Mouse (Mus musculus): Measurements from ENCODE around the gene Paxx.

Paxx gene

GRCm38 (mm10) chr2:25482969-25483368 is 22.1 kb upstream of the Paxx start:
- no peak for DNase-seq (ENCODE audit: low spot score in 2 of 2)

- DNase-seq (ENCODE audit: low spot score in 2 of 2): no peak
These were observed 19.6 kb upstream of the Paxx start for GRCm38 (mm10) chr2:25480541-25480940.

DNA sequence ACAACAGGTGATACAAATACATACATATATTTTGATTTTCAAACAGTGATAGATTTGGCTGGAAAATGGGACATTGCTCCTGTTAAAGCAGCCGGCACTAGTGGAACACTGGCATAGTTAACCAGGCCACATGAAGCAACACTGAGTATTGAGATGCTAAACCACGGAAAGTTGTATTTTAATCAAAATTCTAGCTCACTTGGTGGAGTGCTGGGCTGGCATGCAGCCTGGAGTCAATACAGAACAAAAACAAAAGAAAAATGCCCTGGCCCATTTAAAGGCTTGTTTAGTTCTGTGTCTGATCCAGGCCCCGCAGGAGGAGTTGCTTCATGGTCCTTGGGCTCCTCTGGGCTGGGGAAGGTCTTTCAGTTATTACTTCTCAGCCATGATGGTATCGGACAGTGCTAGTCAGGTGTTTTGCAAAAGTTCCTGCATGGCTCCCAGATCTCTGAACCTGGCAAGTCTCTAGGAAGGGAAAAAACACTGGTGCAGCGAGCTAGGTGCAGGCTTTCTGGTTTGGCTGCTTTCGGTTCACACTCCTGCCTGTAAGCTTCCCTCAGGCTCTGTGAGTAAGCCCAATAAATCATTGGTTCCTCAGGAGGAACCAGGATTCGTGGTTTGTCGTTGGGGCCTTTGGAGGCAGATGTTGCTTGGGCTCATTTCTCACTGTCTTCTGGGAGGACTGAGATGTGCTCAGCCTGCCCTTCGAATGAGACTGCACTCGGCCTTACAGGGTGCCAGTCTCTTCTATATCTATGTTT is 18.8 kb upstream of the Paxx start:
- DNase-seq (ENCODE audit: low spot score in 2 of 2): no peak

DNA sequence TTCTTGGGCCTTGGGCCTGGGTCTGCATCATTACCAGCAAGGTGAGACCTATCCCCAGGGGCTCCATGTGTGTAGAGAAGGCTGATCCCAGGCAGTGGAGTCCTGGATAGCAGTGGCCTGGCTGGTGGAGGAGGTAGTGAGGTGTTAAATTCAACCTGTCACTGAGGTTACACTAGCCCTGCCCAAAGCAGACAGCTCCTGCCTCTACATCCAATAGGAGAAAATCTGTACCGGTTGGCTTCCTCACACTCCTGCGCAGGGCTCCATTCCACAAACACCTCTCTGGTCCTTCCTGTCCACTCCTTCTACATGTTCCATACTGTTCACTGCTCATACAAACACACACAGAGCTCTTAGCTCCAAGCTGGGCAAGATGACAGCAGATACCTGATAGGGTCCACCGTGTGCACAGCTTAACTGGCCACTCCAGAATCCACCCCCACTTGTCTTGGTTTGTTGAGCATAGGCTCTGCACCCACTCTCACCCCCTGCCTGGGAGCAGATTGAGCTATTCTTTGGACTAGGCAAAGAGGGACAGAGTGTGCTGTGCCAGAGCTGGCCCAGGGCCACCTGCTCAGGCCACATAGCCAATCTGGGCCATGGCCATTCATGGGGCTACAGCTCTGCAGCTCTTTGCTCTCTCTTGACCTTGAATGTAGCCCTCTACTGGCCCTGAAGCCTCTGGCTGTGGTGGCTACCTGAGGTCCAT is 17.2 kb upstream of the Paxx start:
- DNase-seq (ENCODE audit: low spot score in 2 of 2): peak in 1 of 2 experiments; percentile 62

DNA sequence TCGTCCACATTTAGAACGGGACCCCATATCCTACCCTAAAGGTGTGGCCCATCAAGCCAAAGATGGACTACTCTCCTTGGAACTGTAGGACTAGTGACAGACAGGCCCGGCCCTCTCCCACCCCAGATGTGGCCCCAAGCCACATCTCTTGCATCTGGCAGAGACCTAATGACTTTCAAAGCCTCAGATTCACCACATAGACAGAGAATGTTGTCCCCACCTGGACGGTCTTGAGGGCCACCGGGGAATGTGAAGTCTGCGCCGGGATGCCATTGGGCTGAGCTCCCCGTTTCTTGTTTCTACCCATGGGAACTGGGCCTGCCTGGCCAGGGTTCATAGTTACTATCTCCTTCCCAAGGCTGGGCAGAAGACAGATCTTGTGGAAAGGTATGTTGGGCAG is 16.6 kb upstream of the Paxx start:
- DNase-seq (ENCODE audit: low spot score in 2 of 2): no peak

DNA sequence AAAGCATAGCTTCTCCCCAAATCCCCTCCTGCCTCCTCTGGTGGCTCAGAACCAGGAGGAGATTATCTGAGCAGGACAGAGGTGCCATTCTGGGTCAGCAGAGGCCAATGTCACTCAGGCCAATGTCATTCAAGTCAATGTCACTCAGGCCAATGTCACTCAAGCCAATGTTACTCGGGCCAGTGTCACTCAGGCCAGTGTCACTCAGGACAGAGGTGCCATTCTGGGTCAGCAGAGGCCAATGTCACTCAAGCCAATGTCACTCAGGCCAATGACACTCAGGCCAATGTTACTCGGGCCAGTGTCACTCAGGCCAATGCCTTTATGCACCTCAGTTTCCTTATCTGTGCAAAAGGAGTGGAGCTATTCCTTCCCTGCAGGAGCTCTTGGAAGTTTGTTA is 11.7 kb upstream of the Paxx start:
- no peak for DNase-seq (ENCODE audit: low spot score in 2 of 2)

GRCm38 (mm10) chr2:25469969-25470368 is 9.1 kb upstream of the Paxx start, which contains the start of gene Ptgds:
Gene Ptgds, minus strand, starts transcription at chr2:25470046.
- DNase-seq (ENCODE audit: low spot score in 2 of 2): no peak

DNA sequence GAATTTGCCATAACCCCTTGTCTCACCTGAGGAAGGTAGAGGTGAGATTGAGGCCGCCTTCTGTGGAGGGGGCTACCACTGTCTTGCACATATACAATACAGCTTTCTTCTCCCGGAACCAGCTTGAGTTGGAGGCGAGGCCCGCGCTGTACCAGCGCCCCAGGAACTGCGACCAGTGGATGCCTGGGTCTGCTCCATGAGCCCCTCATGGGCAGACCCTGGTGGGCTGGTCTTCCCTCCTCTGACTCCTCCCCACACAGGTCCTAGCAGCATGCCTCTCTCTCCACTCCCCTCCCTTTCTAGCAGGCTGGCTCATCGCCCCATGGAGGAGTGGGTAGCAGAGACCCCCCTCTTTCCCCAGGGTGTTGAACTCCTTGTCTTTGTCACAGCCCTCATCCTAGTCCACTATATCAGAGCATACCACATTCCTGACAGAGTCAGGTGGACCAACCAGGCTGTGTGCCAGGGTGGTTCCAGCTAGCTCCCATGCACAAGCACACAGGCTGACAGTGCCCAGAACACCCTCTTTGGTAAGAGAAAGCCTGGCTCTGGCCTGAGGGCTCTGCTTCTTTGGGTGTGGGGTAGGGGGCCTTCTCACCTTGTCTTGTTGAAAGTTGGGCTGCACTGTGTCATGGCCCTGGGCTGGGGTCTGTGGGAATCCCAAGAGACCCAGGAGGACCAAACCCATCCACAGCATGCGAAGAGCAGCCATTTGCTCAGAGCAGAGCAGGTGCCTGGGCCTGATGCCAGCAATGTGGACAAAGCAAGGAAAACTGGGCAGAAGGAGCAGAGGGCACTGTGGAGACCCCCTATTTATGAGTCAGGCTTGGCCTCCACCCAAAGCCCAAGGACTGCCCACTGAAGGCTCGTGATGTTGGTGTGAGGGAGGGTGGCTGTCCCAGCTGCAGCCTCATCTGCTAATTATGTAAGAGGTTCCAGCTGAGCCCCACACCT is 8.3 kb upstream of the Paxx start:
- DNase-seq (ENCODE audit: low spot score in 2 of 2): no peak

GRCm38 (mm10) chr2:25467606-25468303 is 6.9 kb upstream of the Paxx start:
- DNase-seq (ENCODE audit: low spot score in 2 of 2): no peak

- no peak for DNase-seq (ENCODE audit: low spot score in 2 of 2)
These were observed 5.1 kb upstream of the Paxx start for GRCm38 (mm10) chr2:25465816-25466635.

DNA sequence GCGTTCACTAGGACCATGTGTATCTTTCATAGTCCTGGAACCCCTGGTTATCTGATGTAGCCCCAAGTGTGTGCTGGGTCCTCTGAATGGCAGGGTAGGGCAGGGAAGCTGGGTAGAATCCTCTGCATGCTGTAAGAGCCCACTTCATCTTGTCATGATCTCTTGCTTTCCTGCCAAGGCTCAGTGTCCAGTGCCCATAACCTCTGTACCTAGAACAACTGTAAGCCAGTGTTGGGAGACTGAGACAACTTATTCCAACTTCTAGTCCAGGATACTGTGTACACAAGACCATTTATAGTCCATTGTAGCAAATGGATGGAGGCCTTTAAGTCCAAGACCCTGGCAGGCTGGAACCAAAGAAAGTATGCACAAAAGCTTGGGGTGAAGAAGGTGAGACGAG is 4.4 kb upstream of the Paxx start:
- no peak for DNase-seq (ENCODE audit: low spot score in 2 of 2)

- DNase-seq (ENCODE audit: low spot score in 2 of 2): no peak
These were observed 2.7 kb upstream of the Paxx start for GRCm38 (mm10) chr2:25463630-25464029.

DNA sequence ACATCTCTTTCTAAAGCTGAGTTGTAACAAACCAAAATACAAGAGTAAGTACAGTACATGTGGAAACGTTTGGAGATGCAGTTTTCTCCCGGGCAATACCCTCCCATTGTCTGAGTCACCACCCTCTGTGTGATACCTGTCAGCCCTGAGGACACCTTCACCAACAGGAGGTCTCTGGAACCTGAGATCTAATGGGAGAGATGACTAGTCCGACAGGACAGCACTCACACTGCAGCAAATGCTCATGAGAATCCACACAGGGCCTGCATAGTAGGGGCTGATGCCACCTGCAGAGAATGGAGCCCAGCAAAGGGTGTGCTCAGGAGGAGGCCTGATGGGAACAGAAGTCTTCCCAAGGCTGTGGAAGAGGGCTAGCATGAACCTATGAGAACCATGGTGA is 513 bp upstream of the Paxx start:
- no peak for DNase-seq (ENCODE audit: low spot score in 2 of 2)

- peak; percentile 46 to 48 for DNase-seq (ENCODE audit: low spot score in 2 of 2)
These were observed 759 bp downstream of the Paxx start for GRCm38 (mm10) chr2:25460135-25460534.

- no peak for DNase-seq (ENCODE audit: low spot score in 2 of 2)
These were observed 2.0 kb downstream of the Paxx start for GRCm38 (mm10) chr2:25458911-25459310.

DNA sequence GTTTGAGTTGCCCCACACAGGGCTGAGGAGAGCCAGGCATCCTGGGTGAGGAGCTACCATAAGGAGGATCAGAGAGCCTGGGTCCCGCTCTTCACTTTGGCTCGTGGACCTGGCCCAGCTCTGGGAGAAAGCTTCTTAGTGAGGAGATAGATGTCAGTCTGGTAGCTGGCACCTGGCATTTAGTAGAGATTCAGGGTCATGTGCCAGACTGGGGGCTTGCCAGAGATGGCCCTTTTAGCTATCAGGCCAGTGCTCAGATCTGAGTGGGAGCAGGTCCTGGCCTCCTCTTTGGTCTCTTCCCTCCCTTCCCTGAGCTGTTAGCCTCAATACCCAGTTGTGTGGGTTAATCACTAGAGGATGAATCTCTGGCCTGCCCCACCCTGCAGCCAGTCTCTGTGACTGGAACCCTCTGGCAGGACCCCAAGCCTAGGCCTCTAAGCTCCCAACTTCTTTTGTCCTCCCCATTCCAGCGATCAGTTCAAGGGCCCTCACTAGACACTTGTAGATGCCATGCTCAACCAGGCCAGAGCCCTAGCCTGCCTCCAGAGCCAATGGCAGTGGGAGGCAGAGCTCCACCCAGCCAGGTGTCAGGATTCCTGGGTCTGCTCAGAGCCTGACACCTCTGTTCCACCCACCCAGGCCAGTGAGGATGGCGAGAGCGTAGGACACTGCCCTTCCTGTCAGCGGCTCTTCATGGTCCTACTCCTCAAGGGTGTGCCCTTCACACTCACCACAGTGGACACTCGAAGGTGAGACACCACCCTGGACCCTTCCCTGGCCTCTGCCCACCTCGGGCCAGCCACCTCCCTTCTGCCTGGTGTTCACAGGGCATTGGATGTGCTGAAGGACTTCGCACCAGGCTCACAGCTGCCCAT is 3.6 kb downstream of the Paxx start:
- no peak for DNase-seq (ENCODE audit: low spot score in 2 of 2)

DNA sequence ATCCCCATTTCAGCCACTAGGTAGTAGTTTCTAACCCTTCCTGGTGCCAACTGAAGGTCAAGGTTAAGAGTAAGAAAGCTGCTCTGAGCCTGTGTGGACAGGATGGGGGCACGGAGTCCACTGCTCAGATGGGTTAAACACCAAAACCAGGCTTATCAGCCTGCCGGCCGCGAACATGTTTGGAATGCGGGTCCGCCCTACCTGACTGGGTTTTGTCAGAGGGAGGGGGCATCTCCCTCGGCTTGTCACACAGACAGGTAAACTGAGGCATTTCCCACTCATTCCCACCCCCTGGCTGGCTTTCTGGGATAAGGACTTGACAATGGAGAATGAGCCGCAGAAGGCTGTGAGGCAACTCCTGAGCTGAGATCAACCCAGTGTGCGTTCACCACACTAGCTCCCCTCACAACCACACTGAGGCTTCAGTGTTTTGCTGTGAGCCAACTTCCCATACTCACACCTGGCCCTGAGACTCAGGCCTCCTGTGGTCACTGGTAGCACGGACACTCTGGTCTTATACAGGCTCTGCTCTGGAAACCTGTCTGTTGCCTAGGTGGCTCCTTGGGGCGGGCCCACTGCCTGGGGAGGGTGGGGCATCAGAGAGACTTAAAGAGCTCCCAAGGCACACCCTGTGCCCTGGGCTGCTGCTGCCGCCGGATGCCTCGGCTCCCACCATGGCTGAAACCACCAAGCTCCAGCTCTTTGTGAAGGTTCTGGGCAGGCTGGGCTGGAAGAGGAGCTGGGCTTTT is 4.5 kb downstream of the Paxx start, which contains the start of gene Clic3:
Gene Clic3 (plus strand): TSS at position 634 of the 749 bp plus-strand sequence.
- DNase-seq (ENCODE audit: low spot score in 2 of 2): no peak

- no peak for DNase-seq (ENCODE audit: low spot score in 2 of 2)
These were observed 7.9 kb downstream of the Paxx start for GRCm38 (mm10) chr2:25452951-25453350.
